Mouse (Mus musculus): ENCODE measurements around the gene Ctsll3. TPM values are rescaled to one million over a fixed set of nuclear protein-coding genes. Genes with fewer than 3 reads are reported as not detected.

Ctsll3 gene
- not detected in 2 replicates for polyA plus RNA-seq (2015; fragmentation: Nextera tagmentation; extraction: Ambion mirVana)

DNA sequence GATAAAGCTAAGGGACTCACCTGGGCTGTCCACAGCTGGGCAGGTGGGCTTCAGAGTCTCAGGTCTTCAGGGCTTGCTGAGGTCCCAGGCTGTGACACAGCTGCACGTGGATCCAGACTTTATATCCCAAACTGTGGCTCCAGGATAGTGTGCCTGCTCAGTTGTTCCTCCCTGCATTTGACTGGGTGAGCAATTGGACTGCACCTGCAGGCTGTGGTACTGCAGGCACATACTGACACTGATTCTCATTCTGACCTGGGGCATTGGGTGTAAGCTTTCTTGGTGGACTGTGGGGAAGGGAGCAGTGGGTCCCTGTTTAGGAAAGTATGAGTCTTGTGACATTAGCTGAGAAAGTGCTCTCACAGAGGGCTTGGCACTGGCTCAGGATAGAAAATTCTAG is at the start of gene Ctsll3:
Ctsll3 (minus strand) TSS at position 101 of the 400 bp plus-strand sequence.
- Histone ChIP-seq H3K9me3 (ENCODE audit: low read length) (no peaks in the 10 kb centered on the region), H3K9ac (replicated peaks; ENCODE audit: low read length) (no peak within 1 kb of the TSS), H3K4me3 (ENCODE audit: low read length) (no peak within 1 kb of the TSS), H3K4me2 (replicated peaks; ENCODE audit: low read depth, low read length) (no peak within 1 kb of the TSS), H3K4me1 (ENCODE audit: insufficient read depth, low read length) (no peaks in the 10 kb centered on the region), H3K27me3 (ENCODE audit: insufficient read depth, low read length) (no peaks in the 10 kb centered on the region), H3K27ac (ENCODE audit: low read length) (no peak within 1 kb of the TSS), H3K36me3 (ENCODE audit: insufficient read depth, low read length) (no peaks in the 10 kb centered on the region)
- ATAC-seq (ENCODE audit: low FRiP score, low TSS enrichment): no peak
- 50% methylated on average over 1 of the region's 1 CpGs for WGBS

DNA sequence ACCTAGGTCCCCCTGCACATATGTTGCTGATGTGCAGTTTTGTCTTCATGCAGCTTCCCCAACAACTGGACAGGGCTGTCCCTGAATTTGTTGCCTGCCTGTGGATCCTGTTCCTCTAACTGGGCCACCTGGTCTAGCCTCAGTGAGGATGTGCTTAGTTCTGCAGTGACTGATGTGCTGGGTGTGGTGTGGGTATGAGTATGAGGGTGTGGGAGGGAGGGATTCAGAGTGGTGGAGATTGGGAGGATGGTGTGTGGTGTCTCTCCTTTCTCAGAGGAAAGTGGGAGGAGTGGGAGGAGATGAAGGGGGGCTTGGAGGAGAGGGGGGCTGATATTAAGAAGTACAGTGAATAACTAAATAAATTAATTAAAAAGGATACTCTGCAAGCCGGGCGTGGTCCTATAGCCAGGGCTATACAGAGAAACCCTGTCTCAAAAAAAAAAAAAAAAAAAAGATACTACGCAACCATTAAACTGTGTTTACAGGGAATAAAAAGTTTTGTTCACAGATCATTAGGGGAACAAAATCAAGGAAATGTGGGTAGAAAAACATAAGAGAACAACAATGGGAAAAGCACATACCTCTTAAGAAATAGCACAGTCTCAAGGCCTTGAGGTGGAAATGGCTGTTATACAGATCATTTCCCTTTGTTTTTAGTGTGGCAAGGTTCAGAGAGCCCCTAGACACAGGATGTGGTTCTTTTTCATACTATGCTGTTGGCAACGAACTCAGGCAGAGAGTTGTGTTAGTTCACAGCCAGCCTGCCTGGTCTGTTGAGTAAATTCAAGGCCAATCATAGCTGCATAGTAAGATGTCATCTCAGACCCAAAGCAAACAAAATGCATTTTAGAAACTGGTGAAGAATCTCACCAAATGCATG is 45.8 kb upstream of the Ctsll3 start:
- Histone ChIP-seq H3K27me3 (ENCODE audit: insufficient read depth, low read length) (no peaks in the 10 kb centered on the region), H3K4me2 (replicated peaks; ENCODE audit: low read depth, low read length) (no peak overlapping the region), H3K9ac (replicated peaks; ENCODE audit: low read length) (no peak overlapping the region), H3K9me3 (ENCODE audit: low read length) (no peaks in the 10 kb centered on the region), H3K36me3 (ENCODE audit: insufficient read depth, low read length) (no peaks in the 10 kb centered on the region), H3K4me1 (ENCODE audit: insufficient read depth, low read length) (no peaks in the 10 kb centered on the region), H3K4me3 (ENCODE audit: low read length) (no peak overlapping the region), H3K27ac (ENCODE audit: low read length) (no peak overlapping the region)
- 78% methylated on average over 4 of the region's 4 CpGs for WGBS
- no peak for ATAC-seq (ENCODE audit: low FRiP score, low TSS enrichment)

DNA sequence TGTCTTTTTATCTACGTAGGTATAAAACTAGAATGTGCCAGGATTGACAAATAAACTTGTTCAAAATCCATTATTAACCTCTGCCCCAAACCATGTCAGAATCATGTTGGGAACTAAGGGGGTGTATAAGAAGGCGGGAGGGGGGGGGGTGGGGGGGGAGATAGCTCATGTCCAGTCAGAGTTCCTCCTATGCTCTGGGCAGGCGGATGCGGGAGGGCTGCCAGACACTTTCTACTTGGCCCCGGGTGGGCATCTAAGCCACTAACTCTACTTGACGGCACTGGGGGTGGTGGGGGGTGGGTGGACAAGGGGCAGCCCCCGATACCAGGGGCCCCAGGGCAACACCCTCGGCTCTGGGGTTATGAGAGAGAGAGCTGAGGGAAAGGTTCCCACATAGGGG is 40.5 kb upstream of the Ctsll3 start:
- ATAC-seq (ENCODE audit: low FRiP score, low TSS enrichment): no peak
- H3K9me3 ChIP-seq (ENCODE audit: low read length): no peaks in the 10 kb centered on the region
- H3K4me1 ChIP-seq (ENCODE audit: insufficient read depth, low read length): no peaks in the 10 kb centered on the region
- H3K4me3 ChIP-seq (ENCODE audit: low read length): no peak overlapping the region
- H3K4me2 ChIP-seq (replicated peaks; ENCODE audit: low read depth, low read length): no peak overlapping the region
- no peak overlapping the region for H3K9ac ChIP-seq (replicated peaks; ENCODE audit: low read length)
- H3K27me3 ChIP-seq (ENCODE audit: insufficient read depth, low read length): no peaks in the 10 kb centered on the region
- WGBS: 86% methylated on average over 8 of the region's 8 CpGs
- H3K27ac ChIP-seq (ENCODE audit: low read length): no peak overlapping the region
- no peaks in the 10 kb centered on the region for H3K36me3 ChIP-seq (ENCODE audit: insufficient read depth, low read length)

DNA sequence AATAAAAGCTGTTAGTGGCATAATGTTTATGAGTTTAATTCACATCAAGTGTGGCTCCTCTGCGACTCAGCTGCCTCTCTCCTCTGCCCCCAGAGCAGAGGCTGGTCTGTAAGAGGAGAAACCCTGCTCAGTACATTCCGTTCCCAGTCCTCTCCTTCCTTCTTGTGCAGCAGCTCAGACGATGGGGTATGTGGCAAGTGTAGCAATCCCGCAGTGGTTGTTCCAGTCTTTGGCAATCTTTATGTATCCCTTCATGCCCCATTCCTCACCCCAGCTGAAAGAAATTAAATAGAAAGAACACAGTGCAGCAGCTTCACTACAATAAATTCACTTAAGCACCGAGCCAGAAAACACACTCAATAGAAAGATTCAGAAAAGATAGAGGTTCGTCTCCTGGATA is 40.1 kb upstream of the Ctsll3 start:
- no peaks in the 10 kb centered on the region for H3K9me3 ChIP-seq (ENCODE audit: low read length)
- no peaks in the 10 kb centered on the region for H3K27me3 ChIP-seq (ENCODE audit: insufficient read depth, low read length)
- no peak overlapping the region for H3K27ac ChIP-seq (ENCODE audit: low read length)
- no peak overlapping the region for H3K4me3 ChIP-seq (ENCODE audit: low read length)
- no peaks in the 10 kb centered on the region for H3K36me3 ChIP-seq (ENCODE audit: insufficient read depth, low read length)
- H3K4me1 ChIP-seq (ENCODE audit: insufficient read depth, low read length): no peaks in the 10 kb centered on the region
- no peak for ATAC-seq (ENCODE audit: low FRiP score, low TSS enrichment)
- H3K9ac ChIP-seq (replicated peaks; ENCODE audit: low read length): no peak overlapping the region
- no peak overlapping the region for H3K4me2 ChIP-seq (replicated peaks; ENCODE audit: low read depth, low read length)
- 78% methylated on average over 6 of the region's 6 CpGs for whole genome bisulfite sequencing

DNA sequence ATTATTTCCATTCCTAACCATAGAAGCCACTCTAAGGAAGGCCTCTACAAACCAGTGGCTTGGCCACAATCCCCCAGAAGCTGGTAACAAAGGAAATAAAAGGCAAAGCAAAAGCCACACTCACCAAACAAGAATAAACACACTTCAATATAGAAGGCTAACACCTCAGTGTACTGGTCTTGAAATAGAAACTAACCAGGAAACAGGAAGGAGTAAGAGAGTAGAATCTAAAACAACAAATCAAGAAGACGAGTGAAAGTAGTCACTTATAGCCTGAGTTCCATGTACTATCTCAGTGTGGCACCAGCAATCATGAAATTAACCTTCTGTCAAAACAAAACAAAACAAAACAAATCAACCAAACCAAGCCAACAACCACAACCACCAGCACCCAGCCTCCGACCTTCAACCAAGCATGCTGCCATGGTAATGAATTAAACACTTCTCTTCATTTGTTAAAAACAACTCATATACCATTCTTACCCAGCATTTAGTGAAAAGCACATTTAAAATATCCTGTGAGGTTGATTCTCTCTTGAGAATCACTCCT is 36.8 kb upstream of the Ctsll3 start:
- Histone ChIP-seq H3K27ac (ENCODE audit: low read length) (no peak overlapping the region), H3K4me1 (ENCODE audit: insufficient read depth, low read length) (no peaks in the 10 kb centered on the region), H3K4me3 (ENCODE audit: low read length) (no peak overlapping the region), H3K9me3 (ENCODE audit: low read length) (no peaks in the 10 kb centered on the region), H3K27me3 (ENCODE audit: insufficient read depth, low read length) (no peaks in the 10 kb centered on the region), H3K9ac (replicated peaks; ENCODE audit: low read length) (no peak overlapping the region), H3K4me2 (replicated peaks; ENCODE audit: low read depth, low read length) (no peak overlapping the region), H3K36me3 (ENCODE audit: insufficient read depth, low read length) (no peaks in the 10 kb centered on the region)
- WGBS: 72% methylated on average over 2 of the region's 2 CpGs
- ATAC-seq (ENCODE audit: low FRiP score, low TSS enrichment): no peak

DNA sequence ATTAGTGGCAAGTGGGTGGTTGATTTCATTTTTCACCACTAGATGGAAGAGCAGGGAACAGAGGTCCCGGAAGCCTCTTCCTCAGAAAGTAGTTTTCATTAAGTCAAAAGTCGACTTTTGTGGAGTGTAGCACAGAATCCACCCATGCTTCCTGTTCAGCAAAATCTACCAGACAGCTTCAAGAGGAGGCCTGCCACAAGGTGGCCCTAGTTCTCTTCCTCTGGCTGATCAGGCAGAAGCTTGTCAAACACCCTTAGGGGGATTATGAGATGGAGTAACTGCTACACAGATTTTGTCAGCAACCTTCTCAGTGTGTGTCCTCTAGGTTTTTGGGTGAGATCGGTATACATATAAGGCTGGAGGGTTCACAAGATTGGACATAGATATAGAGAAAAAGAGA is 23.4 kb upstream of the Ctsll3 start:
- Histone ChIP-seq H3K27me3 (ENCODE audit: insufficient read depth, low read length) (no peaks in the 10 kb centered on the region), H3K4me3 (ENCODE audit: low read length) (no peak overlapping the region), H3K36me3 (ENCODE audit: insufficient read depth, low read length) (no peaks in the 10 kb centered on the region), H3K4me2 (replicated peaks; ENCODE audit: low read depth, low read length) (no peak overlapping the region), H3K9me3 (ENCODE audit: low read length) (no peaks in the 10 kb centered on the region), H3K4me1 (ENCODE audit: insufficient read depth, low read length) (no peaks in the 10 kb centered on the region), H3K9ac (replicated peaks; ENCODE audit: low read length) (no peak overlapping the region), H3K27ac (ENCODE audit: low read length) (no peak overlapping the region)
- ATAC-seq (ENCODE audit: low FRiP score, low TSS enrichment): no peak
- 61% methylated on average over 3 of the region's 3 CpGs for WGBS

DNA sequence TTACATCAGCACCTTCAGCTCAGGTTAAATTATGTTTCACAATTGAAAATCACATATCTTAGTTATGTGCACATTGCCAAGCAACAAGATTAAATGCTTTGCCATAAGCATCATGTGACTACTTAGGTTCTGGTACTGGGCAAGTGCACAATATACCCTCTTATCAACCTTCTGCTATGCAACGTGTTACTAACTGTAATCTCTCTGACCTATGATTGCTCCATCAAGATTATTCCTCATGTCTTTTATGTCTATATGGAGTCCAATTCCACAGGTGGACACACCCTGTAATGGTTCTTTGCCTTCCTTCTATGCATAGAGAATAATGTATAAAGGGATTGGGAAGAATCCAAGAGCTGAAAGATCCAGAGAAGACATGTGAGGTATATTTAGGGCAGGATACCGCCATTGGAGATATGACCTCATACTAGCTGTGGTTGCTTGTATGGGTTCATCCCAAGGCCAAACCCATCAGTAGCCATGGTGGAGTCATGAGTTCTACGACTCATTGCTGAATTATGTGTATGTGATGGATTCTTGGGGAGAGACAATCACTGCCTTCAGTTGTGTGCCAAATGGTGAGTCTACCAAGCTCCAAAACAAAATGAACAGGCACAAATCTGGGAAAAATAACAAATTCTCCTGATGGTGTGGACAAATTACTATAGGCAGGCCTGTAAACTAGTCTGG is 18.0 kb upstream of the Ctsll3 start:
- 62% methylated on average over 3 of the region's 3 CpGs for WGBS

DNA sequence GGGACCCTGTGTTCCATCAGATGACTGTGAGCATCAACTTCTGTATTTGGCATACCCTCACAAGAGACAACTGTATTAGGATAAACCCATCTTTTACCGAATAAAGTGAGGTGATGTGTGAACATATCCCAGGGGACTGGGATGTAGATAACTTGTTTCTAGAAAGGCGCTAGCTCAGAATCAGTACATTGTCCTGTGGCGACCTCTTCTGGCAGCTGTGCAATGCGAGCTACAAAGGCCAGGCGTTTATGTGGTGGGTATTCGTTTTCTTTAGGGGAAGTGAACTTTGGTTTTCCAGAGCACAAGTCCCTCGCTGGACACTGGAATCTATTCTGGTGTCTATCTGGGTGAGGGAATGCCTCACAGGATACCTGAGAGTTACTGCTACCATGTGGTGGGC is 16.8 kb upstream of the Ctsll3 start:
- H3K4me1 ChIP-seq (ENCODE audit: insufficient read depth, low read length): no peaks in the 10 kb centered on the region
- H3K4me3 ChIP-seq (ENCODE audit: low read length): no peak overlapping the region
- WGBS: 10% methylated on average over 7 of the region's 7 CpGs
- H3K27me3 ChIP-seq (ENCODE audit: insufficient read depth, low read length): no peaks in the 10 kb centered on the region
- H3K36me3 ChIP-seq (ENCODE audit: insufficient read depth, low read length): no peaks in the 10 kb centered on the region
- H3K9me3 ChIP-seq (ENCODE audit: low read length): no peaks in the 10 kb centered on the region
- no peak overlapping the region for H3K27ac ChIP-seq (ENCODE audit: low read length)
- no peak overlapping the region for H3K9ac ChIP-seq (replicated peaks; ENCODE audit: low read length)
- no peak for ATAC-seq (ENCODE audit: low FRiP score, low TSS enrichment)
- H3K4me2 ChIP-seq (replicated peaks; ENCODE audit: low read depth, low read length): no peak overlapping the region

More for the DNA sequence above, 18.0 kb upstream of the Ctsll3 start:
- H3K27ac ChIP-seq (ENCODE audit: low read length): no peak overlapping the region
- no peak overlapping the region for H3K4me3 ChIP-seq (ENCODE audit: low read length)
- H3K9ac ChIP-seq (replicated peaks; ENCODE audit: low read length): no peak overlapping the region
- no peaks in the 10 kb centered on the region for H3K4me1 ChIP-seq (ENCODE audit: insufficient read depth, low read length)
- no peaks in the 10 kb centered on the region for H3K9me3 ChIP-seq (ENCODE audit: low read length)
- H3K27me3 ChIP-seq (ENCODE audit: insufficient read depth, low read length): no peaks in the 10 kb centered on the region
- no peak overlapping the region for H3K4me2 ChIP-seq (replicated peaks; ENCODE audit: low read depth, low read length)
- H3K36me3 ChIP-seq (ENCODE audit: insufficient read depth, low read length): no peaks in the 10 kb centered on the region
- ATAC-seq (ENCODE audit: low FRiP score, low TSS enrichment): no peak

DNA sequence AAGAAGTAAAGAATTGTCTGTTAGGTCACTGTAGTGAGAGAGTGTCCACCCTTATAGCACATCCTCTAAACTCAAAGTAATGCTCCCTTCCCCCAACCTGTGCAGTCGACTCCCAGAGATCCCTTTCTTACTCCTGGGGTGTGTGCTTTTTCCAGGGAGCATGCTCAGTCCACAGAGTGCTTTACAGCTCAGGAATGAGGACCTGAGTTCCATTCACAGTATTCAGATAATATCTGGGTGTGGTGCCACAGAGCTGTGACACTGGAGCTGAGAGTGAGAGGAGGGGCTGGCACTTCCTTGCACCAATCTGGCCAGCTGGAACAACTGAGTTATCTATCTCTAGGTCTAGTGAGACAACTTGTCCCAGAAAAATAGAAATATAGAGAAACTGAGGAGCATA is 11.1 kb upstream of the Ctsll3 start:
- Histone ChIP-seq H3K36me3 (ENCODE audit: insufficient read depth, low read length) (no peaks in the 10 kb centered on the region), H3K9me3 (ENCODE audit: low read length) (no peaks in the 10 kb centered on the region), H3K4me1 (ENCODE audit: insufficient read depth, low read length) (no peaks in the 10 kb centered on the region), H3K9ac (replicated peaks; ENCODE audit: low read length) (no peak overlapping the region), H3K4me2 (replicated peaks; ENCODE audit: low read depth, low read length) (no peak overlapping the region), H3K27ac (ENCODE audit: low read length) (no peak overlapping the region), H3K4me3 (ENCODE audit: low read length) (no peak overlapping the region), H3K27me3 (ENCODE audit: insufficient read depth, low read length) (no peaks in the 10 kb centered on the region)
- WGBS: 41% methylated on average over 1 of the region's 1 CpGs
- no peak for ATAC-seq (ENCODE audit: low FRiP score, low TSS enrichment)

DNA sequence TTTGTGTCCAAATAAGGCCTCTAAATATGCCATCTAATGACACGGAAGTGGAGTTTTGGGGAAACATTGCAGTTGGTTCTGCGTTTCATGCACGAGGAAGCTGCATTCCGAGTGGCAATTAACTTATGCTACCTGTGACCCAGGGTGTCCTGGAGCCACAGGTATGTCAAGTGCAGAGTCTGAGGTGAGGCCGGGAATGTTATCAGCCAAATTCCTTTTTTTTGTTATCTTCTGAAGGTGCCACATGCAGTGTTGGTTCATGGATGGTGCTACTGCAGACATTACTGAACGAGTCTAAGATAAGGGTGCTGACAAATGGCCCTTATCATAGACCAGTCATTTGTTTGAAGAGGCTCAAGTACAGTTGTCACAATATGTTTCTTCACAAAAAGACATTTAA is 10.1 kb upstream of the Ctsll3 start:
- Histone ChIP-seq H3K27me3 (ENCODE audit: insufficient read depth, low read length) (no peaks in the 10 kb centered on the region), H3K36me3 (ENCODE audit: insufficient read depth, low read length) (no peaks in the 10 kb centered on the region), H3K4me1 (ENCODE audit: insufficient read depth, low read length) (no peaks in the 10 kb centered on the region), H3K9me3 (ENCODE audit: low read length) (no peaks in the 10 kb centered on the region), H3K9ac (replicated peaks; ENCODE audit: low read length) (no peak overlapping the region), H3K4me2 (replicated peaks; ENCODE audit: low read depth, low read length) (no peak overlapping the region), H3K4me3 (ENCODE audit: low read length) (no peak overlapping the region), H3K27ac (ENCODE audit: low read length) (no peak overlapping the region)
- ATAC-seq (ENCODE audit: low FRiP score, low TSS enrichment): no peak
- WGBS: 88% methylated on average over 6 of the region's 6 CpGs

Data from kidney, embryonic 16.5 days (tissue).